25 mouse cellular contexts compared by ENCODE assay signal in the genomic region with DNA sequence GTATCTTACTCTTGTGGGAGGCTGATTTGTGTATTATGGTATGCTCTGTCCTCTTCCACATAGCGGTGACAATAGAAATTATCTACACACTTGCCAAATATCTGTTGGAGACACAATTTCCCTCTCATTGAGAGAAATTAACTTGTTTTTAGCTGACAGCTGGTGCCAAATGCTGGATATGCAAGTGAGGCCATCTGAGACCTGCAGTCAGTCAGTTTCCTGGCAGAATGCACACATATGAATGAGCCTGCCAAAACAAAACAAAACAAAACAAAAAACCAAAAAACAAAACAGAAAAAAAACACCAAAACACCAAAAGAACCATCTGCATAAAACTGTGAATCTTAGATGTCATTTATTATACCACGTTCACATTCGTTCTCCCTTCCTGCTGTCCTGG.
A peak's percentile ranks its signal among the peaks of the same experiment; 100 is the strongest.
DNase-seq lines count a peak whose midpoint lies in the region; ATAC-seq and TF ChIP-seq lines count a peak whose summit lies in the region.
"Had no signal": no experiment of that assay in that cellular context is flagged by ENCODE, and none has a peak within 500 bp of the region (broad histone marks: within the 10 kb centered on the region; RNA-seq: fewer than 3 reads in every experiment).

No protein-coding gene starts in this region.

- peak; percentile 43; the same call in 1 of the 2 replicates for ATAC-seq in forebrain, embryonic 13.5 days
- no peak for ATAC-seq in forebrain, embryonic 11.5 days (replicated peaks; ENCODE audit: low FRiP score)
- no peak for ATAC-seq in midbrain, postnatal 0 days (ENCODE audit: low FRiP score)
- ATAC-seq in midbrain, embryonic 16.5 days: no peak
- ATAC-seq: intestine, embryonic 16.5 days; midbrain, embryonic 15.5 days; Patski had no signal

- DNase-seq in forebrain, embryonic 11.5 days (ENCODE audit: low spot score): no peak
- DNase-seq in kidney, adult 2 months: peak; percentile 18
- no peak for DNase-seq in kidney, postnatal 36 days
- peak; percentile 34 for DNase-seq in midbrain, postnatal 0 days (ENCODE audit: low spot score)
- DNase-seq in MN1 (ENCODE audit: low spot score): no peak
- DNase-seq in spleen, postnatal 36 days (ENCODE audit: low spot score in 2 of 2): no peak
- DNase-seq: adrenal gland, adult 8-10 months; cerebellum, adult 9-10 months; heart, postnatal 36 days; kidney, postnatal 4 days; liver; lung, postnatal 36 days; thymus, postnatal 25 days had no signal

- H3K9ac ChIP-seq in forebrain, embryonic 13.5 days: no peak overlapping the region
- H3K9ac ChIP-seq in forebrain, embryonic 11.5 days (ENCODE audit: low read length): no peak overlapping the region
- H3K9ac ChIP-seq in midbrain, postnatal 0 days (replicated peaks; ENCODE audit: low read length, poor library complexity, severe bottlenecking): no peak overlapping the region
- H3K9ac ChIP-seq in midbrain, embryonic 16.5 days (ENCODE audit: low read depth, low read length): no peak overlapping the region
- H3K9ac ChIP-seq: heart, embryonic 15.5 days; hindbrain, embryonic 15.5 days; kidney, embryonic 15.5 days; liver, embryonic 15.5 days; lung, embryonic 15.5 days; midbrain, embryonic 15.5 days had no signal

- no peak overlapping the region for H3K27ac ChIP-seq in forebrain, embryonic 13.5 days
- H3K27ac ChIP-seq in forebrain, embryonic 11.5 days (ENCODE audit: low read depth, low read length): no peak overlapping the region
- H3K27ac ChIP-seq in kidney, adult 2 months (ENCODE audit: insufficient read depth, low read depth, low read length): no peak overlapping the region
- H3K27ac ChIP-seq in midbrain, postnatal 0 days (ENCODE audit: low read depth, low read length): no peak overlapping the region
- no peak overlapping the region for H3K27ac ChIP-seq in midbrain, embryonic 16.5 days (ENCODE audit: low read length)
- H3K27ac ChIP-seq: heart, embryonic 15.5 days; hindbrain, embryonic 15.5 days; kidney, embryonic 15.5 days; limb, embryonic 10.5 days; liver, embryonic 15.5 days; lung, embryonic 15.5 days; midbrain, embryonic 15.5 days had no signal

- H3K36me3 ChIP-seq in forebrain, embryonic 13.5 days (ENCODE audit: poor library complexity, severe bottlenecking): no peaks in the 10 kb centered on the region
- H3K36me3 ChIP-seq in forebrain, embryonic 11.5 days (ENCODE audit: control insufficient read depth, insufficient read depth, low read length): no peaks in the 10 kb centered on the region
- H3K36me3 ChIP-seq in kidney, adult 2 months (ENCODE audit: control insufficient read depth, insufficient read depth, low read length): no peaks in the 10 kb centered on the region
- no peaks in the 10 kb centered on the region for H3K36me3 ChIP-seq in midbrain, postnatal 0 days (ENCODE audit: insufficient read depth, low read length)
- no peaks in the 10 kb centered on the region for H3K36me3 ChIP-seq in midbrain, embryonic 16.5 days (ENCODE audit: control insufficient read depth, insufficient read depth, low read length)
- H3K36me3 ChIP-seq: heart, embryonic 15.5 days; hindbrain, embryonic 15.5 days; kidney, embryonic 15.5 days; limb, embryonic 10.5 days; liver, embryonic 15.5 days; lung, embryonic 15.5 days; midbrain, embryonic 15.5 days had no signal

- WGBS in forebrain, embryonic 13.5 days: 88% methylated on average over 3 of the region's 3 CpGs
- 95% methylated on average over 3 of the region's 3 CpGs for WGBS in forebrain, embryonic 11.5 days
- 90% methylated on average over 3 of the region's 3 CpGs for WGBS in kidney, adult 2 months
- 93% methylated on average over 3 of the region's 3 CpGs for WGBS in midbrain, postnatal 0 days
- WGBS in midbrain, embryonic 16.5 days: 86% methylated on average over 3 of the region's 3 CpGs

- no peaks in the 10 kb centered on the region for H3K27me3 ChIP-seq in forebrain, embryonic 13.5 days
- no peaks in the 10 kb centered on the region for H3K27me3 ChIP-seq in forebrain, embryonic 11.5 days (ENCODE audit: control insufficient read depth, insufficient read depth, low read length)
- no peaks in the 10 kb centered on the region for H3K27me3 ChIP-seq in kidney, adult 2 months (replicated peaks; ENCODE audit: control insufficient read depth, insufficient read depth, low read length)
- no peaks in the 10 kb centered on the region for H3K27me3 ChIP-seq in midbrain, postnatal 0 days (ENCODE audit: insufficient read depth, low read length)
- no peaks in the 10 kb centered on the region for H3K27me3 ChIP-seq in midbrain, embryonic 16.5 days (ENCODE audit: control insufficient read depth, insufficient read depth, low read depth, low read length)
- H3K27me3 ChIP-seq: heart, embryonic 15.5 days; hindbrain, embryonic 15.5 days; kidney, embryonic 15.5 days; liver, embryonic 15.5 days; lung, embryonic 15.5 days; megakaryocyte, embryonic 14.5 days; midbrain, embryonic 15.5 days; Patski had no signal

- no peak overlapping the region for H3K4me2 ChIP-seq in forebrain, embryonic 13.5 days
- H3K4me2 ChIP-seq in forebrain, embryonic 11.5 days (ENCODE audit: low read depth, low read length, severe bottlenecking): no peak overlapping the region
- no peak overlapping the region for H3K4me2 ChIP-seq in midbrain, postnatal 0 days (ENCODE audit: low read depth, low read length, poor library complexity, severe bottlenecking)
- no peak overlapping the region for H3K4me2 ChIP-seq in midbrain, embryonic 16.5 days (ENCODE audit: low read length)
- H3K4me2 ChIP-seq: heart, embryonic 15.5 days; hindbrain, embryonic 15.5 days; kidney, embryonic 15.5 days; liver, embryonic 15.5 days; lung, embryonic 15.5 days; midbrain, embryonic 15.5 days had no signal

- TF ChIP-seq POLR2A in kidney, adult 2 months (IDR thresholded peaks at IDR 0.05; ENCODE audit: low read depth, low read length): no peak

- no peaks in the 10 kb centered on the region; the same call in 1 of the 2 replicates for H3K4me1 ChIP-seq in forebrain, embryonic 13.5 days
- no peaks in the 10 kb centered on the region for H3K4me1 ChIP-seq in forebrain, embryonic 11.5 days (replicated peaks; ENCODE audit: control insufficient read depth, insufficient read depth, low read length)
- peaks cover 3% of the 10 kb centered on the region; the same call in 1 of the 2 replicates for H3K4me1 ChIP-seq in kidney, adult 2 months (ENCODE audit: control insufficient read depth, insufficient read depth, low read length)
- no peaks in the 10 kb centered on the region for H3K4me1 ChIP-seq in midbrain, postnatal 0 days (ENCODE audit: insufficient read depth, low read length)
- no peaks in the 10 kb centered on the region for H3K4me1 ChIP-seq in midbrain, embryonic 16.5 days (ENCODE audit: control insufficient read depth, insufficient read depth, low read length)
- H3K4me1 ChIP-seq: heart, embryonic 15.5 days; hindbrain, embryonic 15.5 days; kidney, embryonic 15.5 days; limb, embryonic 10.5 days; liver, embryonic 15.5 days; lung, embryonic 15.5 days; midbrain, embryonic 15.5 days had no signal

- H3K9me3 ChIP-seq in forebrain, embryonic 13.5 days (replicated peaks): no peaks in the 10 kb centered on the region
- no peaks in the 10 kb centered on the region for H3K9me3 ChIP-seq in forebrain, embryonic 11.5 days (ENCODE audit: control insufficient read depth, low read length)
- H3K9me3 ChIP-seq in midbrain, postnatal 0 days (ENCODE audit: low read length): no peaks in the 10 kb centered on the region
- no peaks in the 10 kb centered on the region for H3K9me3 ChIP-seq in midbrain, embryonic 16.5 days (replicated peaks; ENCODE audit: control insufficient read depth, low read length, poor library complexity, severe bottlenecking)
- H3K9me3 ChIP-seq: heart, embryonic 15.5 days; hindbrain, embryonic 15.5 days; kidney, embryonic 15.5 days; limb, embryonic 10.5 days; liver, embryonic 15.5 days; lung, embryonic 15.5 days; megakaryocyte, embryonic 14.5 days; midbrain, embryonic 15.5 days had no signal

- no peak overlapping the region for H3K4me3 ChIP-seq in forebrain, embryonic 13.5 days
- no peak overlapping the region for H3K4me3 ChIP-seq in forebrain, embryonic 11.5 days (ENCODE audit: low read depth, low read length)
- H3K4me3 ChIP-seq in kidney, adult 2 months (ENCODE audit: insufficient read depth, low read depth, low read length): no peak overlapping the region
- H3K4me3 ChIP-seq in midbrain, postnatal 0 days (ENCODE audit: low read depth, low read length): no peak overlapping the region
- no peak overlapping the region for H3K4me3 ChIP-seq in midbrain, embryonic 16.5 days (ENCODE audit: low read depth, low read length)
- H3K4me3 ChIP-seq: heart, embryonic 15.5 days; hindbrain, embryonic 15.5 days; kidney, embryonic 15.5 days; limb, embryonic 10.5 days; liver, embryonic 15.5 days; lung, embryonic 15.5 days; megakaryocyte, embryonic 14.5 days; midbrain, embryonic 15.5 days had no signal

- TF ChIP-seq CTCF in kidney, adult 2 months (conservative IDR thresholded peaks at IDR 0.05; ENCODE audit: insufficient read depth, insufficient read length, low read depth, low read length): no peak
- TF ChIP-seq CTCF in midbrain, postnatal 0 days (IDR thresholded peaks at IDR 0.05): no peak

Comparison
In these comparisons a context has a peak if more than half of its experiments do, and no peak if none do; other contexts are left out.
1. DNase-seq: peak in kidney, adult 2 months (single experiment) and midbrain, postnatal 0 days (single experiment); none in forebrain, embryonic 11.5 days (single experiment), kidney, postnatal 36 days (0 of 2), MN1 (single experiment) and spleen, postnatal 36 days (0 of 2).